Mouse (Mus musculus) neural tube, embryonic 13.5 days (tissue): Measurements from ENCODE around the gene Tiam2. TPM values are rescaled to one million over a fixed set of nuclear protein-coding genes. Genes with fewer than 3 reads are reported as not detected.

Experiments
- ATAC-seq: fragments of 200-750 bp; cut with Nextera tagmentation; 2 replicates; pipeline ENCODE4 v1.8.0; 2017; ENCODE audit warnings: low read depth, mild to moderate bottlenecking, moderate TSS enrichment, moderate library complexity
- H3K27ac ChIP-seq: fragments of 300-500 bp; sonication (generic); replicated peaks from 2 replicates; pipeline ENCODE4 v1.5.1; 2015; ENCODE audit warnings: moderate library complexity, mild to moderate bottlenecking, inconsistent platforms
- H3K27me3 ChIP-seq: fragments of 300-500 bp; sonication (generic); 2 replicates; pipeline ENCODE4 v1.6.1; 2015; ENCODE audit warnings: mild to moderate bottlenecking, inconsistent platforms
- H3K36me3 ChIP-seq: fragments of 300-500 bp; sonication (generic); 2 replicates; pipeline ENCODE4 v1.6.1; 2015; ENCODE audit warnings: mild to moderate bottlenecking, inconsistent platforms
- H3K4me1 ChIP-seq: fragments of 300-500 bp; sonication (generic); replicated peaks from 2 replicates; pipeline ENCODE4 v1.6.1; 2015; ENCODE audit warnings: inconsistent platforms
- H3K4me2 ChIP-seq: fragments of 300-500 bp; sonication (generic); 2 replicates; pipeline ENCODE4 v1.6.1; 2015; ENCODE audit warnings: inconsistent platforms, mild to moderate bottlenecking, moderate library complexity
- H3K4me3 ChIP-seq: fragments of 300-500 bp; sonication (generic); 2 replicates; pipeline ENCODE4 v1.5.1; 2015; ENCODE audit warnings: mild to moderate bottlenecking, inconsistent platforms
- H3K9ac ChIP-seq: fragments of 300-500 bp; sonication (generic); 2 replicates; pipeline ENCODE4 v1.6.1; 2015; ENCODE audit warnings: moderate library complexity, mild to moderate bottlenecking, inconsistent platforms
- H3K9me3 ChIP-seq: fragments of 300-500 bp; sonication (generic); 2 replicates; pipeline ENCODE4 v1.6.1; 2016; ENCODE audit warnings: inconsistent platforms
- WGBS: fragments of 180-500 bp; shearing (Covaris S2); methylation state at CpG from one replicate; pipeline ENCODE4 v1.1.7; 2015; 5-methylcytosine and 5-hydroxymethylcytosine counted together
- polyA plus RNA-seq: library from polyadenylated mRNA; unstranded; fragments of >200 nt; fragmentation: Nextera tagmentation; extraction: Ambion mirVana; gene quantifications from 2 replicates; pipeline ENCODE4 v1.2.1, GENCODE M21; 2015

Gene Tiam2
- polyA plus RNA-seq, 1 experiment from 2014 or later, result 9.2 TPM

DNA sequence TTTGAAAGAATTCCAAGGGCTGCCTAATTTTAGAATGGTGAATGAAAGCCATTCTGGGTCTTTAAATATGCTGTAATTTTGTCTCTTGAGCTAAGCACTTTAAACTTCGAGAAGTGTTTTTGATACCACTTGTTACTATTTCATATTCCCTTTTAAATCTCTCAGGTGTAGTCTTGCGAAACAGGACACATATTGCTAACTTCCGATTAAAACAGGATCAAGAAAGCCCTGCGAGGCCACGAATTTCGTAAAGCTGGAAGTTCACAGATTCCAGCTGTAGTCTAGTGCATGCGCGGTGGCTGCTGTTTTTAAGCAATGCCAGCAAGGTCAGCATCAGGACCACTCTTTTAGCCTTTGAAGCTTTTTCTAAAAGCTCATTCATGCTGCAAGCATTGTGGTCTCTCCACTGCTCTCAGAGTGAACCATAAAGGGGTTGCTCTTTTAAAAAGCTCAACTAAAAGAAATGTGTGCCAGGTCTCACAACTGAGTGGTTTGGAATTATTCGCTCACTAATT, 232.0 kb downstream of the Tiam2 start:
- WGBS, result 58% methylated on average over 9 of the region's 9 CpGs
- peak overlapping the region; percentile 73 for H3K4me2 ChIP-seq
- no peaks in the 10 kb centered on the region for H3K9me3 ChIP-seq
- peaks cover 17% of the 10 kb centered on the region for H3K4me1 ChIP-seq
- ATAC-seq, result no peak
- no peaks in the 10 kb centered on the region; the same call in 1 of the 2 replicates for H3K36me3 ChIP-seq
- no peaks in the 10 kb centered on the region for H3K27me3 ChIP-seq
- H3K4me3 ChIP-seq, result peak overlapping the region; percentile 64
- peak overlapping the region; percentile 61 for H3K27ac ChIP-seq
- H3K9ac ChIP-seq, result 0 out of 2 replicates have a peak overlapping the region, but pooled peaks have one; percentile 27

GRCm38 (mm10) chr17:3560534-3560933, 234.2 kb downstream of the Tiam2 start:
- WGBS, result 80% methylated on average over 3 of the region's 3 CpGs
- no peak overlapping the region for H3K4me3 ChIP-seq

DNA sequence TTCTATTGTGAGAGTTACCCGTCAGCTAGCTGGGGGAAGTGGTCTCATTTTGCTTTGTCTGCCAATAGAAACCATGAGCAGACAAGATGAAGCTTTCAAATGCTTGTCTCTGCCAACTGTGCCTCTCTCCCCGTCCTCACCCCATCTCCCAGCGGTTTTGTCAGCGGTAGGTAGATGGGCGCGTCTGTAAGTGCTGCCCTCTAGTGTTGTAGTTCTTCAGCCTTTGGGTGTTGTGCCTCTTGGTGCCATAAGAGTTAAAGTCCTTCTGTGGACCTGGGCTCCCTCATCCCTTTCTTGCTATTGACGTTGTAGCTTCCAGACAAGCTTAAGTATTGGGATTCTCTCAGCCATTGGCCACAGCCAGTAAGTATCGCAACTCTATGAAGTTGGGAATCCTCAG, 236.0 kb downstream of the Tiam2 start:
- WGBS, result 62% methylated on average over 8 of the region's 8 CpGs
- Histone ChIP-seq H3K9me3 (no peaks in the 10 kb centered on the region), H3K27ac (no peak overlapping the region), H3K4me3 (no peak overlapping the region), H3K9ac (no peak overlapping the region), H3K27me3 (no peaks in the 10 kb centered on the region), H3K4me1 (peaks cover 8% of the 10 kb centered on the region), H3K36me3 (no peaks in the 10 kb centered on the region), H3K4me2 (no peak overlapping the region)
- ATAC-seq, result no peak

More at GRCm38 (mm10) chr17:3560534-3560933, 234.2 kb downstream of the Tiam2 start:
- no peak overlapping the region for H3K27ac ChIP-seq
- H3K27me3 ChIP-seq, result no peaks in the 10 kb centered on the region
- no peaks in the 10 kb centered on the region for H3K36me3 ChIP-seq
- no peaks in the 10 kb centered on the region for H3K9me3 ChIP-seq
- no peak overlapping the region for H3K9ac ChIP-seq
- ATAC-seq, result no peak
- peaks cover 17% of the 10 kb centered on the region for H3K4me1 ChIP-seq
- H3K4me2 ChIP-seq, result no peak overlapping the region

DNA sequence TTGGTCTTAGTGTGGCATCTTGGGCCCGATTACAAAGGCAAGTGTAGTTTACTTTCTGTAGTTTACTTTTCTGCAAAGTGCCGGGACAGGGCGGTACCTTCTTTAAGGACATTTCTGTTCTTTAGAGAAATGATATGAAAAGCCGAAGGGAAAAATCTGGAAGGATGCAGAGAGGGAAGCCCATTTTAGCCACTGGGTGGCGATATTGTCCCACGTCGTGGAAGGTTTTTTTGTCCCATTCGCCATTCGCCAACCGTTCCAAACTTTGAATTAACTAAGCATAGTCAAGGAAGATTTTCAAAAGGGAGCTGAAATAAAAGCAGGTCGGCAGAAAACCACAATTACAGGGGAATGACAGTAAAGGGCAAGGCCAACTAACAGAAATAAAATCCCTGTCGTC, 244.5 kb downstream of the Tiam2 start:
- ATAC-seq, result no peak
- Histone ChIP-seq H3K36me3 (no peaks in the 10 kb centered on the region), H3K4me3 (no peak overlapping the region), H3K27ac (no peak overlapping the region), H3K4me2 (0 out of 2 replicates have a peak overlapping the region, but pooled peaks have one; percentile 32), H3K9ac (no peak overlapping the region), H3K9me3 (no peaks in the 10 kb centered on the region), H3K4me1 (0 out of 2 replicates have a peak, but pooled peaks cover 2% of the 10 kb centered on the region), H3K27me3 (no peaks in the 10 kb centered on the region)
- WGBS, result 4% methylated on average over 12 of the region's 12 CpGs

Other genes with a start within 250 kb of the Tiam2 start
- gene Scaf8, start 211.6 kb upstream of the Tiam2 start, polyA plus RNA-seq, result 17.2 and 20.0 TPM in 2 replicates
- gene Cldn20, start 206.0 kb downstream of the Tiam2 start, polyA plus RNA-seq, result 0.66 TPM in 1 of 2 replicates, not detected in the other
- gene Tfb1m, start 231.2 kb downstream of the Tiam2 start, polyA plus RNA-seq, result 15.8 and 16.5 TPM in 2 replicates